Mouse (Mus musculus): Measurements from ENCODE around the gene Atp6v1g2.

DNA sequence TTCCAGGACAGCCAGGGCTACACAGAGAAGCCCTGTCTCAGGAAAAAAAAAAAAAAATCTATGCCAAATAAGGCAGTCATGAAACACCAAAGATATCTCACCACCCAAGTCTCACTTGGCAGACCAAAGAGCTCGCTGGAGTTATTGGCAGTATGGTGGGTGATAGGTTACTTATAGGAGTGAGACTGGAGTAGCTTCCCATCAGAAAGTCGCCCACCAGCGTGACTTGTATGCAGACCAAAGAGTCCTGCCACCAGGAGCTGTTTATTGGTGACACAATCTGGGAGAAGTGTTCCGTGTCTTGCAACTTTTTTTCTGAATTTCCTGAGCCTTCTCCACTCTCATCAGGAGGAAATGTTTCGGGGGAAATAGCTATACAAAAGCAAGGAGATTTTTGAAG is 6.2 kb downstream of the Atp6v1g2 start:
- TF ChIP-seq POLR2A (IDR thresholded peaks at IDR 0.05; ENCODE audit: borderline replicate concordance, extremely low read depth, insufficient read depth, insufficient read length, poor library complexity, severe bottlenecking), result no peak
- no peak for TF ChIP-seq CTCF (IDR thresholded peaks at IDR 0.05; ENCODE audit: borderline replicate concordance, extremely low read depth, insufficient read depth, insufficient read length)

All from brain, embryonic 14.5 days (tissue).